Mouse (Mus musculus) cerebellum, adult 2 months (tissue): ENCODE data around the gene Cyb5d2.

Experiments
- CTCF ChIP-seq: fragments of 200-500 bp; IDR thresholded peaks from 2 replicates; pipeline ENCODE4 v1.5.1; 2011; ENCODE audit warnings: low read depth, mild to moderate bottlenecking, control low read depth, low read length, moderate library complexity, borderline replicate concordance; ENCODE audit not compliant: insufficient read depth
- POLR2A ChIP-seq: fragments of 200-500 bp; IDR thresholded peaks from 2 replicates; pipeline ENCODE4 v1.6.1; 2011; ENCODE audit warnings: low read length, control low read depth, borderline replicate concordance; ENCODE audit not compliant: insufficient read depth

DNA sequence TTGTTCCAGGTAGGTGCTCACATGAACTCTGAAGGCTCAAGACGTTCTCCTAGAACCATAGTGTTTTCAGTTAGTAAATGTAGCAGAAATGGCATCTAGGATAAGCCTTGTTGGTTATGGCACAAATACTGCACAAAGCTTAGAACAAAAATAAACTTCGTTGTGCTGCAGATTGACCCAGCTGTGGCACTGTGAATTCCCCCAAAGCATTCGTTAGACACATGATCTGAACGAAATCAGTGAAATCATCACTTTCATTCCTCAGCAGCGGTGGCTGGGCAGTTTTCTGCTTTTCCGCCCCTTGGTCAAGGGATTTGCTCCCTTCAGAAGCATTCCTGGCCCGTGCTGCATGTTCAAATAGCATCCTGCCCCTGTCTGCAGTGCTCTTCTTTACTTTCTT, 22.1 kb upstream of the Cyb5d2 start:
- TF ChIP-seq CTCF (no peak), POLR2A (no peak)
